Comparison of ENCODE assay signal across 8 mouse cellular contexts in genomic region chr11:112779762-112780161, GRCm38 (mm10). TPM values are rescaled to one million over a fixed set of nuclear protein-coding genes. Genes with fewer than 3 reads are reported as not detected.
DNase-seq lines count a peak whose midpoint lies in the region; ATAC-seq and TF ChIP-seq lines count a peak whose summit lies in the region.

No protein-coding gene starts in this region.

- H3K9me3 ChIP-seq in forebrain, embryonic 10.5 days, result no peaks in the 10 kb centered on the region
- no peaks in the 10 kb centered on the region for H3K9me3 ChIP-seq in forebrain, embryonic 16.5 days (ENCODE audit: control insufficient read depth, low read length)
- H3K9me3 ChIP-seq in heart, postnatal 0 days (replicated peaks; ENCODE audit: control insufficient read depth, low read length), result no peaks in the 10 kb centered on the region
- no peaks in the 10 kb centered on the region for H3K9me3 ChIP-seq in limb, embryonic 10.5 days (replicated peaks)

- peaks cover 62% of the 10 kb centered on the region for H3K4me1 ChIP-seq in forebrain, embryonic 10.5 days
- peaks cover 31% of the 10 kb centered on the region for H3K4me1 ChIP-seq in forebrain, embryonic 16.5 days (replicated peaks; ENCODE audit: control insufficient read depth, insufficient read depth, low read length)
- no peaks in the 10 kb centered on the region for H3K4me1 ChIP-seq in heart, postnatal 0 days (ENCODE audit: control insufficient read depth, insufficient read depth)
- H3K4me1 ChIP-seq in limb, embryonic 10.5 days, result peaks cover 72% of the 10 kb centered on the region

- TF ChIP-seq EP300 in heart, postnatal 0 days (IDR thresholded peaks at IDR 0.05; ENCODE audit: low read depth), result no peak

- H3K9ac ChIP-seq in forebrain, embryonic 16.5 days (replicated peaks; ENCODE audit: low read depth, low read length), result no peak overlapping the region
- no peak overlapping the region for H3K9ac ChIP-seq in heart, postnatal 0 days (replicated peaks; ENCODE audit: low read depth, low read length)

- peak; percentile 70 for DNase-seq in forebrain, embryonic 10.5 days (ENCODE audit: extremely low spot score, low spot score)
- DNase-seq in 3134 (ENCODE audit: extremely low read depth, insufficient read length, low spot score), result peak; percentile 50
- DNase-seq in brain, embryonic 14.5 days (ENCODE audit: low read depth), result peak; percentile 79
- peak; percentile 54 for DNase-seq in heart, postnatal 0 days (ENCODE audit: low spot score)
- DNase-seq in limb, embryonic 10.5 days (ENCODE audit: low spot score), result peak; percentile 80
- peak; percentile 51 to 55 for DNase-seq in right cerebral cortex, adult 2 months (ENCODE audit: low spot score in 2 of 2)

- peaks cover 11% of the 10 kb centered on the region for H3K36me3 ChIP-seq in forebrain, embryonic 10.5 days (replicated peaks)
- H3K36me3 ChIP-seq in forebrain, embryonic 16.5 days (ENCODE audit: control insufficient read depth, insufficient read depth), result no peaks in the 10 kb centered on the region
- H3K36me3 ChIP-seq in heart, postnatal 0 days (replicated peaks; ENCODE audit: control insufficient read depth, insufficient read depth, low read length), result no peaks in the 10 kb centered on the region
- peaks cover 12% of the 10 kb centered on the region for H3K36me3 ChIP-seq in limb, embryonic 10.5 days

- peak overlapping the region; percentile 94; the same call in 1 of the 2 replicates for H3K4me3 ChIP-seq in forebrain, embryonic 10.5 days
- H3K4me3 ChIP-seq in forebrain, embryonic 16.5 days (replicated peaks; ENCODE audit: low read length), result no peak overlapping the region
- no peak overlapping the region for H3K4me3 ChIP-seq in heart, postnatal 0 days (ENCODE audit: low read depth, low read length)
- H3K4me3 ChIP-seq in limb, embryonic 10.5 days, result no peak overlapping the region

- TF ChIP-seq CTCF in brain, embryonic 14.5 days (IDR thresholded peaks at IDR 0.05; ENCODE audit: borderline replicate concordance, extremely low read depth, insufficient read depth, insufficient read length), result peak; percentile 74; the same call in 1 of the 2 replicates
- peak; percentile 57 for TF ChIP-seq CTCF in heart, postnatal 0 days (IDR thresholded peaks at IDR 0.05; ENCODE audit: low read depth)

- H3K4me2 ChIP-seq in forebrain, embryonic 16.5 days (ENCODE audit: low read length), result no peak overlapping the region
- no peak overlapping the region for H3K4me2 ChIP-seq in heart, postnatal 0 days (ENCODE audit: low read depth, low read length)

- under 1% methylated on average over 10 of the region's 10 CpGs for WGBS in forebrain, embryonic 10.5 days
- 1% methylated on average over 10 of the region's 10 CpGs for WGBS in forebrain, embryonic 16.5 days
- under 1% methylated on average over 10 of the region's 10 CpGs for WGBS in heart, postnatal 0 days
- 2% methylated on average over 10 of the region's 10 CpGs for WGBS in limb, embryonic 10.5 days

- peaks cover 64% of the 10 kb centered on the region for H3K27me3 ChIP-seq in forebrain, embryonic 10.5 days (ENCODE audit: poor library complexity, severe bottlenecking)
- no peaks in the 10 kb centered on the region; the same call in none of the 2 replicates for H3K27me3 ChIP-seq in forebrain, embryonic 16.5 days (replicated peaks; ENCODE audit: control insufficient read depth, insufficient read depth, low read length)
- H3K27me3 ChIP-seq in heart, postnatal 0 days (ENCODE audit: control insufficient read depth, insufficient read depth, low read length), result peaks cover 96% of the 10 kb centered on the region
- H3K27me3 ChIP-seq in limb, embryonic 10.5 days (ENCODE audit: low read depth, poor library complexity, severe bottlenecking), result peaks cover 53% of the 10 kb centered on the region

- no peak for TF ChIP-seq POLR2A in brain, embryonic 14.5 days (IDR thresholded peaks at IDR 0.05; ENCODE audit: borderline replicate concordance, extremely low read depth, insufficient read depth, insufficient read length, poor library complexity, severe bottlenecking)

- peak overlapping the region; percentile 95 for H3K27ac ChIP-seq in forebrain, embryonic 10.5 days
- H3K27ac ChIP-seq in forebrain, embryonic 16.5 days (ENCODE audit: low read length), result no peak overlapping the region
- H3K27ac ChIP-seq in heart, postnatal 0 days (ENCODE audit: low read depth), result no peak overlapping the region
- H3K27ac ChIP-seq in limb, embryonic 10.5 days, result peak overlapping the region; percentile 65; the same call in 1 of the 2 replicates

- no peak for ATAC-seq in forebrain, embryonic 16.5 days
- ATAC-seq in heart, postnatal 0 days (ENCODE audit: insufficient read depth, low read depth), result no peak
- no peak for ATAC-seq in granulocyte monocyte progenitor cell, adult 5-6 weeks (replicated peaks; ENCODE audit: poor library complexity, severe bottlenecking)

RNA-seq across cellular contexts. Expression of gene Sox9, which starts 2.3 kb away (rescaled TPM):
- 98.1 and 108 TPM in 2 replicates for polyA plus RNA-seq in forebrain, embryonic 10.5 days (2016; fragmentation: Nextera tagmentation; extraction: Ambion mirVana)
- 48.4 and 60.3 TPM in 2 replicates for polyA plus RNA-seq in forebrain, embryonic 16.5 days (2015; fragmentation: Nextera tagmentation; extraction: Ambion mirVana)
- polyA plus RNA-seq in brain, embryonic 14.5 days (2012; rRNA removed), result 24.1 and 33.2 TPM in 2 replicates
- total RNA-seq in heart, postnatal 0 days (2014; rRNA removed; ENCODE audit: low replicate concordance), result 0.50 and 3.4 TPM in 2 replicates
- 9.5 and 10.5 TPM in 2 replicates for polyA plus RNA-seq in heart, postnatal 0 days (2015; fragmentation: Nextera tagmentation; extraction: Ambion mirVana)
- polyA plus RNA-seq in limb, embryonic 10.5 days (2016; fragmentation: Nextera tagmentation; extraction: Ambion mirVana), result 85.1 and 169 TPM in 2 replicates
- total RNA-seq in granulocyte monocyte progenitor cell, adult 5-6 weeks (2014; fragmentation: Nextera tagmentation), result not detected in 2 replicates
- total RNA-seq in granulocyte monocyte progenitor cell, adult 5-6 weeks (2017), result not detected in 2 replicates

Comparison
In these comparisons a context has a peak if more than half of its experiments do, and no peak if none do; other contexts are left out.
1. H3K27ac ChIP-seq: peak in forebrain, embryonic 10.5 days (single experiment) and limb, embryonic 10.5 days (single experiment); none in forebrain, embryonic 16.5 days (single experiment) and heart, postnatal 0 days (single experiment).
2. Peak in every context shown above with its lines, with median percentiles within 50 percentile points of each other: DNase-seq.